Mouse (Mus musculus) Muller cell, postnatal 12 days (primary cell): ENCODE measurements around the gene Kcnj13.
A peak's percentile ranks its signal among the peaks of the same experiment; 100 is the strongest.

ENCODE experiments used
- DNase-seq: peaks from one replicate; pipeline ENCODE4 v3.0.0-alpha.2; 2015; ENCODE audit errors: inconsistent ontology term

Gene Kcnj13

DNA sequence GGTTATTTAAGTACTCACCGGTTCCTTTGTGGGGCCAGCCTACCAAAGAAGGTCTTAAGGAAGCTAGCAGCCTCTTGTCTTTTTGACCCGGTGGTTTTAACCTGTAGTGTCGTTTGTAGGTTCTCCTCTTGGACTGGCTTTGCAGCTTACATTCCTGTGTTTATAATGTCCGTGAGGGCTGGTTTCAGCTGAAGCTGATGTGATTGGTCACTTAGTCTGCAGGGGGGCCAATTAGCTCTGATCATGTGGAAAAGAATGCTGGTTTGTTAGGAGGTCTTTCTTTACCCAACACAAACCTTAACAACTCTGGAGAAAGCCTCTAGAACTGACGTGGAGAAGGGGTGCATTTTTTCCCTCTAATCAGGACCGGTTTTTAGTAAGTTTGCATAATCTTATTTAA is at the start of gene Kcnj13:
Kcnj13 (minus strand) TSS at position 136 of the 400 bp plus-strand sequence.
- DNase-seq, result peak; percentile 43

DNA sequence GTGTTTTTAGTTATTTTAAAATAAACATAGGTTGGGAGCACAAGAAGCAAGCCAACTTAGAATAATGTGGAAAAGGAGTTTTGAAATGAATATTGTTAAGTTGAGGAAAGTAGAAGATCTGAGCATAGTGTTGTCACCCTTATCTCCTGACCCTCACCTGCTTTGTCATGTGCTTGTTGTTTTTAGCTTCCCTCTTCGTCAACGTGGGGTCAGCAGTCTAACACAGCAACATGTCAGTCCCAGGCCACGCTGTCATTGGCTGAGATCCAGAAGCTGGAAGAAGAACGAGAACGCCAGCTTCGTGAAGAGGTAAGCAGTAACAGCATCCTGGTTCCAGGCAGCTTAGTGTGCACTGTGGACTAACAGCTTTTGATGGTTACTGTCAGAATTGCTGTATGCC is 42.1 kb upstream of the Kcnj13 start:
- DNase-seq, result no peak

DNA sequence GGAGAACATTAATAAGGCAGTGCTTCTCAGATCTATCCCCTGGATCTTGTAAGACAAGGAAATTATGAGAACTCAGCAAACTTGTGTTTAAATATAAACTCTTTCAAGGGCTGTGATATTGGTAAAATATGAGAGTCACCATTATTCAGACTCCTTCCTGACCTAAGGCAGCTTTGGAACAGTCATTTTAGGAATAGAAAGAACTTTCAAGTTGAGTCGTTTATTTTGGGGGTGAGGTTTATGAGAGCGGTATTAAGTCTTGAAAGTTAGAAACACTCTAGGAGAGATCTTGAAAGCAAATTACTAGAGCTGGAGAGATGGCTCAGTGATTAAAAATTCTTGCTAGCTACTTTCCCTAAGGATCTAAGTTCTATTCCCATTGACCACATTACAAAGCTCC is 40.6 kb upstream of the Kcnj13 start:
- DNase-seq, result no peak

DNA sequence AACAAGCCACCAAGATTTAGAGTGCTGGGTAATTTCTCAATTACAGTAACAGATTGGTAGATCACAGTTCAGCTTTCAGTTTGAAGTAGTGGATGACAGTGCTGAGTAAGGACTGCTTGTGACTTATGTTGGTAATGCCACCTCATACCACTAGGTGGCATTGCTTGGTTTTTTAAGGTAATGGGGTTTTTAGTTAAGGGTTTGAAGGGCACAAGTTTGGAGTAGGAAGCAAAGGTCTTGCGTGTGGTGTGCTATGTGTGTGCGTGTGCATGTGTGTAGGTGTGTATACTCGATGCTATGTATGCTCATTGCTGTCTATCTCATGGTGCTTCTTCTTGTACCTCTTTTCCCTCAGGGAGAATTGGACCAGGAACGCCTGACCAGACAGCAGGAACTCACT is 24.2 kb upstream of the Kcnj13 start:
- peak; percentile 4 for DNase-seq

DNA sequence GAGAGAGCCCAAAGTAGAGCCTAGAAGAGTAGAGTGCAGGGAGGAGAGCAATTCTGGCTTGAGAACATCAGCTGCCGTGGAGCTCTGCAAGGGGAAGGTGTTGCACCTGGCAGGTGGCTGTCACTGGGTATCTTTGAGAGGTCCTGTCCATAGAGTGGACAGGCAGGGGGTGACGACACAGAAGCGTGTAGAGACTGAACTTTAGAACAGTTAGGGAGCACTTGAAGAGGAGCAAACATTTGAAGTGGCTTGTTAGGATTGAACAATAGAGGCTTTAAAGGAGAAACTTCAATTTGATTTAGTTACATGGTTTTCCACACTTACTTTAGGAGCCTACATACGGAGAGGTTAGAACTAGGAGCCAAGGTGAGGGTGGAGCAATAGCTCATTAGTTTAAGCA is 14.9 kb upstream of the Kcnj13 start:
- DNase-seq, result no peak

DNA sequence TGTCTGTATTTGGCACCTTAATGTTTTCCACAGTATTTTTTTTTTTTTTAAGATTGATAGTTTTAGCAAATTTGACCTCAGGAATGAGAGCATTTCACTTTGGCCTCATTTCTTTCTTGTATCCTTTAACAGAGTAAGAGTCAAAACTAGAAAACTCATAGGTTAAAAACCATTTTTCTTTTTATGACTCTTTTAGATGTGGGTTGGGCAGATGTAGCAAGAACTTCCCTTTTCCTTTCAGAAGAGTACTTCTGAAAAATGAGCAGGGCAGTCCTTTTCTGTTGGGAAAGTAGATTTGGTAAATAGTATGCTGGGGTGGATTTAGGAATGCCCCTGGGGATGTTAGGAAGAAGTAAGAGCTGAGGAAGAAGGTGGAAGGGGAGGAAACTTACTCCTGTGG is 11.5 kb upstream of the Kcnj13 start:
- no peak for DNase-seq

DNA sequence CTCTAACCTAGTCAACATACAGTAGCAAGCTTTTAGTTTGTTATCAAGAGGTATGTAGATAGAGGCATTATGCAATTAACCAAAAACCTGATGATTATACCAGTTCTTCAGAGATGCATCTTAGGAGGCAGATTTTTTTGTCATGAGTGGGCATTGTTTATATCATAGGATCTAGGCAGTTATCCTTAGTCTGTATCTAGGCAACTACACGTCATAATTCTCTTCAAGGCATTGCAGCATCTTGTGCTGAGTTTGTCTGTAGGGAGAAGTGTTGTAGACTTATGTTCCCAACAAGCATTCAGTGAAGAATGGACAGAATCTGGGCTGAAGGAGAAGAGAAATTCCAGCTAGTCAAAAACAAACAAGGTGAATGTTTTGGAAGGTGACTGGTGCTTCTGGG is 10.2 kb upstream of the Kcnj13 start:
- no peak for DNase-seq

DNA sequence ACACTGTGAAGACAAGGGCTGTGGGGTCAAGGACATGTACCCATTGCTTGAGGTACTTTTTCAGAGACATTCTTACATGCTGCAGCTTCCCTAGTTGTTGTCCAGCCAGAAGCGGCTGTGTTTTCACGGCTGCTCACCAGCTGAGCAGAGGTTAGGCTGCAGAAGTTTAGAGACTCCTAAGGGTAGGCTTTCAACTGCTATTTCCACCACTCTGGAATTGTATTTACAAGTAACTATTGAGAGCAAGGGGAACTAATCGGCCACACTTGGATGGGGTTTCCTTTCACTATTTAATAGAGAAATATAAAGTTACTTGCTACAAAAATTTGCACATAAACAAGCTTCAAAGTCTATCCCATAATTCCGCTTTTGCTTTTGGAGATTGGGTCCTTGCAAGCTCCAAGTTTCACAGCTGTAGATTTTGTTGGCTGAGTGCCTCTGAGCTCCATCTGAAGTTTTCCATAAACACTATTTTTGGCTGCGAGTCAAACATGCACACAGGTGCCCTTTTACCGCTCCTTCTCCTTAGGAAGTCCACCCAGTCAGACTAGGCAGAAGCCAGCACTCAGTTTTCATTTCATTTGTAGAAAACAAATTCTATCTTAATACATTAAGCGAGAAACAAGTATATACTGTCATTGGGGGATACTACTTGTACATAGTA is 2.5 kb upstream of the Kcnj13 start:
- no peak for DNase-seq

DNA sequence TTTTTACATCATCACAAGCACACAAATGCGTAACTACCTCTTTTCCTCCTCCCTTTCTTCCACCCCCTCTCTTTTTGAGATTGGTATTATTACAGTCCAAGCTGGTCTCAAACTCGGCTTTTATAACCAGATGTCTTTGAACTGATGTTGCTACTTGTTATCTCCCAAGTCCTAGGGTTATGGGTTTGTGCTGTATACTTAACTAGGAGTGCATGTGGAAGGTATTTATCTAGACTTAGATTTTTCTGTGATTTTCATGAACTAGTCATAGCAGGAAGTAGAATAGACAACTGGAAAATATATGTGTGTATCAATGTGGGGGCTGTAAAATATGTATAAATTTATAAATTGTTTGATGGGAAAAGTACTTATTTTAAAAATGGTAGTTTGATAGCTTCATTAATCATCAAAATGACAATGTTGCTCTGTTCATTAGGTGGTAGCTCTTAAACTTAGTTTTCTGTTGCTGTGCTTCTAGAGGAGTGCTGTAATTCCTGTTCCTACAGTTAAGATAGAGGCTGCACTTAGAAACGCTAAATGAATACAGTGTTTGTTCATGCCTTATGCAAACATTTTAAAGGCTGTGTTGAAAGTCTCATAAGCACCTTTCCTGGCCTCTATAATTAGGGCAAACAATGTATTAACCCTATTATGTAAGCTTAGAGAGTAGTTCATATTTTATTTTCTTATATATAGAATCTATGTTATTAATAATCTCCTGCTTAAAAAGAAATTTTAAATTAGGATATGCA is 909 bp downstream of the Kcnj13 start:
- no peak for DNase-seq

DNA sequence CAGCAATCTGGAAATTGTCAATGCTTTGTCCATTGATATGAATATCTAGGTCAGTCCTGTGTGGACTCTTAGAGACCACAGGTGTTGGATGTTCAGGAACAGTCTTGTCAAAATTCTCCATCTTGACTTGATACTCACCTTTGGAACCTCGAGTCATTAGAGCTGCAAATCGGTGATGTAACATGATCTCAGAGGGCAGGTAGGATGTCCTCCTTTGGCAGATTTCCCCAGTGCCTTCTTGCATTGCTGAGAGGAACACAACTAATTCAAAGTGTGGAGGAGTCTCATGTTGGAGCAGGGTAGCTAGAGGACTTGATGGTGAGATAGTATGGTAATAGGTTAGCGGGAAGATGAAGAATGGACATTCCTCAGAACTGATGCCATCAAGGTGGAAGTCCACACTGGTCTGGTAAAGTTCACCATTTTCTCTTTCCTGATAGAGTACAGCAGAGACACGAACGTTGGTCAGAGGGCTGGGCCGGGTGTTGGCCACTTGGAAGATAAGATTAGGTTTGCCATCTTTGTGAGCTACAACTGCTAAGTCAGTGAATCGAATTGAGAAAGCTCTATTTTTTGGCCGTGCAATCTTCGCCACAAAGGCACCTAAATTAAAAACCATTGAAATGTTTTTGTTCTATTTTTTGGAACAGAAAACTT is 8.0 kb downstream of the Kcnj13 start:
- no peak for DNase-seq

DNA sequence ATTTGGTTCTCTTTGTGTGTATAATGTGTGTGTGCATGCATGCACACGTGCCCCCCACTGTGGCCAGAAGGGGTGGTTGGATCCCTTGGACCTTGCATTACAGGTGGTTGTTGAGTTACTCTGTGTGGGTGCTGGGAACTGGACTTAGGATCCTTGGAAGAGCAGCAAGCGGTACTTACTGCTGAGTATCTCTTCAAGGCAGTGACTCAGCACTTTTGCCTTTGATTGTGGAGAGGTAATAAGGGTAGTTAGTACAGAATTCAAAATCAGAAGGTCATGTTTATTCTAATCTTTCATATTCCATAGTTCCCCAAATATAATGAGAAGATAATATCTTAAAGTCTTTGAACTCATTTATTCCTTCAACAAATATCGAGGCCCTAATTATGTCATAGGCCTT is 13.4 kb downstream of the Kcnj13 start:
- no peak for DNase-seq

DNA sequence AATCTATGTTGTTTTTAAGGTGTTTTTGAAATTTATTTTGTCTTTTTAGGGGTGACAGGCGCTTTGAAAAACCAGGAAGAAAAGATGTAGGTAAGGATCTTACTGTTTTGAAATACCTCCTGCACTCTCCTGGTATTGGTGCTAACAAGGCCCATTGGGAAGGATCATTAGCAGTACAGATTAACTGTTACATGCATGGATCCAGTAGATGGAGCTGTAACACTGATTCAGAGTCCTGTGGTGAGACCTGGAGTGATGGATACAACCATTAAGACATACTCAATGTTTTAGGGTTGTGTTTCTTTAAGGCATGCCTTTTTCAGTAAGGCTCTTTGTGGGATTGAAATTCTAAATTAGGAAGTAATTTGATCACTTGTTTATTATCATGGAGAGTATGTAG is 14.6 kb downstream of the Kcnj13 start:
- no peak for DNase-seq

DNA sequence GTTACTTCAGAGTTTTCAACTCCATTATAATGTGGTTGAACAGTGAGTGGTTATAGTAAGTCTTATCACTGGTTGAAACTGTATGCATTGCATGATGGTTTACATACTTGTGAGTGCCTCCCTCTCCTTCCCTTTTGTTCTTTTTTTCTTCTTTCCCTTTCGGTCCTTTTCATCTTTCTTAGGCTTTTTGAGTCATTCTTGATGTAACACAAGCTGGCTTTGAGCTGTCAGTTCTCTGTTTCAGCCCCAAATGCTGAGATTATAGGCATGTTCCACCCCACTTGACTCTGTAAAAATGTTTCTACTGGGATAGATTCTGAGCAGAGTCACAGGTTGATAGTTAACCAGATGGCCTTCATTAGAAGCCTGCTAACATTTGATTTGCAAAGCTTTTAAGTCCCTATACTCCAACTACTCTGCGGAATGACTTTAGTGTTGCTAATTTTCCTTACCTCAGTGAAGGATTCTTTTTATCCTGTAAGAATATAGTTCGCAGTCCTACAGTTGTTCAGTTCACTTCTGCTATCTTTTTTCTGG is 16.4 kb downstream of the Kcnj13 start:
- DNase-seq, result no peak

DNA sequence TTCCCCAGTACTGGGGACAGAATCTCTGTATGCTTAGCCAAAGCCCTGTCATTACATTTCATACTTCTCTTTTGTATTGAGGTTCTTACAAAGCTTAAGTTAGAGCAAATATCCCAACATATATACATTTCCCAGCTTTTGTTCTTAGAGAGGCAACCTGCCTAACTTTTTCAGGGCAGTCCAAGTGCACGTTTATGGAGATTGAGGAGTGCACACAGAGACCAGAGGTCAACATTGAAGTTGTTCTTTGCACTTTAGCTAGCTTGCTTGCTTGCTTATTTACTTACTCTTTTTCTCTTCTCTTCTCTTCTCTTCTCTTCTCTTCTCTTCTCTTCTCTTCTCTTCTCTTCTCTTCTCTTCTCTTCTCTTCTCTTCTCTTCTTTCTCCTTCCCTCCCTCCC is 34.3 kb downstream of the Kcnj13 start:
- DNase-seq, result no peak

DNA sequence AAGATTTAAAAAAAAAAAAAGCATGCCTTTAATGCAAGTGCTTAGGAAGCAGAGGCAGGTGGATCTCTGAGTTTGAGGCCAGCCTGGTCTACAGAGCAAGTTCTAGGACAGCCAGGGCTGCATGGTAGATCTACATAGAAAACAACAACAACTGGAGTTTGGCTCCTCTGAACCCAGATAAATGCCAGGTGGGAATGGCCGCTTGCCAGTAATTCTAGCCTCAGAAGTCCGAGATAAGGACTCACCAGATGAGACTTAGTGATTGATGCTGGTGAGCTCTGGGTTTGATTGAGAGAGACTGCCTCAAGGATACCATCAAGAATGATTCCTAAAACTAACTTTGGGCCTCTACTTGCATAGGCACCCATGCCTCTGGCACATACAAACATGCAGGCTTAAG is 44.0 kb downstream of the Kcnj13 start:
- no peak for DNase-seq
